Mouse (Mus musculus): ENCODE data around the gene Tmem240.
A peak's percentile ranks its signal among the peaks of the same experiment; 100 is the strongest.

GRCm38 (mm10) chr4:155784081-155784701 is 49.6 kb downstream of the Tmem240 start:
- no peak for TF ChIP-seq EP300 (optimal IDR thresholded peaks at IDR 0.05)
- peak; percentile 87 for TF ChIP-seq CTCF (IDR thresholded peaks at IDR 0.05; ENCODE audit: low read depth)

All from stomach, postnatal 0 days (tissue).